Mouse (Mus musculus): Measurements from ENCODE around the gene Tmem97.
A peak's percentile ranks its signal among the peaks of the same experiment; 100 is the strongest.

DNA sequence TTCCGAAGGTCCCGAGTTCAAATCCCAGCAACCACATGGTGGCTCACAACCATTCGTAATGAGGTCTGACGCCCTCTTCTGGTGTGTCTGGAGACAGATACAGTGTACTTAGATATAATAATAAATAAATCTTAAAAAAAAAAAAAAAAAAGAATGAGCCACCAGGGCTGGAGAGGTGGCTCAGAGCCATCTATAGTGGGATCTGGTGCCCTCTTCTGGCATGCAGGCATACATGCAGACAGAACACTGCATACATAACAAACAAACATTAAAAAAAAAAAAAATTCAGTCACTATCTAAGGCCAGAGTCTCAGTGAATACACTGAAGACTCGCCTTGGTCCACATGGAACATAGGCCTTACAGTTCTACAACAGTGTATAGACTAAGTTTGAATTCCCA, 41.4 kb downstream of the Tmem97 start:
- TF ChIP-seq CTCF (IDR thresholded peaks at IDR 0.05; ENCODE audit: borderline replicate concordance, extremely low read depth, insufficient read depth, insufficient read length) (peak; percentile 51; the same call in 1 of the 2 replicates), POLR2A (IDR thresholded peaks at IDR 0.05; ENCODE audit: borderline replicate concordance, extremely low read depth, insufficient read depth, insufficient read length, poor library complexity, severe bottlenecking) (no peak)

Data from brain, embryonic 14.5 days (tissue).